Mouse (Mus musculus): ENCODE results near the gene Ogfod2. TPM values are rescaled to one million over a fixed set of nuclear protein-coding genes. Genes with fewer than 3 reads are reported as not detected.

Gene Ogfod2
- total RNA-seq (2021), result 44.7 and 55.0 TPM in 2 replicates
- long read RNA-seq, transcript Ogfod2-201 (7 exons, 1,596 nt), result major isoform, 49 of 103 reads
- long read RNA-seq, transcript Ogfod2-202 (7 exons, 1,474 nt), result minor isoform, 18 of 103 reads
- long read RNA-seq, partial matches to known transcripts, result 14 of 103 reads
- long read RNA-seq, other reads (novel, unspliced or antisense), result 12 of 103 reads

GRCm38 (mm10) chr5:124111742-124112497, at the start of gene Ogfod2:
Ogfod2 (plus strand) TSS chr5:124112297.
- DNase-seq, result peak; percentile 93

GRCm38 (mm10) chr5:124069657-124070056, 42.4 kb upstream of the Ogfod2 start:
- DNase-seq, result no peak

GRCm38 (mm10) chr5:124073682-124074081, 38.4 kb upstream of the Ogfod2 start:
- no peak for DNase-seq

GRCm38 (mm10) chr5:124074845-124075307, 37.2 kb upstream of the Ogfod2 start:
- DNase-seq, result no peak

GRCm38 (mm10) chr5:124075716-124076115, 36.4 kb upstream of the Ogfod2 start:
- no peak for DNase-seq

GRCm38 (mm10) chr5:124076559-124076958, 35.5 kb upstream of the Ogfod2 start:
- no peak for DNase-seq

GRCm38 (mm10) chr5:124077241-124077640, 34.9 kb upstream of the Ogfod2 start:
- no peak for DNase-seq

- no peak for DNase-seq
These were observed 34.1 kb upstream of the Ogfod2 start for GRCm38 (mm10) chr5:124077856-124078460.

- DNase-seq, result no peak
These were observed 33.2 kb upstream of the Ogfod2 start for GRCm38 (mm10) chr5:124078794-124079416.

- no peak for DNase-seq
These were observed 32.2 kb upstream of the Ogfod2 start for GRCm38 (mm10) chr5:124079880-124080279.

- no peak for DNase-seq
These were observed 29.6 kb upstream of the Ogfod2 start for GRCm38 (mm10) chr5:124082447-124082846.

- DNase-seq, result no peak
These were observed 29.0 kb upstream of the Ogfod2 start for GRCm38 (mm10) chr5:124082941-124083688.

- no peak for DNase-seq
These were observed 28.1 kb upstream of the Ogfod2 start for GRCm38 (mm10) chr5:124083850-124084587.

- DNase-seq, result peak; percentile 87
These were observed 27.4 kb upstream of the Ogfod2 start for GRCm38 (mm10) chr5:124084588-124085173.

- no peak for DNase-seq
These were observed 26.6 kb upstream of the Ogfod2 start for GRCm38 (mm10) chr5:124085513-124085912.

GRCm38 (mm10) chr5:124086876-124087275, 25.2 kb upstream of the Ogfod2 start:
- no peak for DNase-seq

GRCm38 (mm10) chr5:124089868-124090267, 22.2 kb upstream of the Ogfod2 start:
- no peak for DNase-seq

GRCm38 (mm10) chr5:124091951-124092406, 20.1 kb upstream of the Ogfod2 start:
- no peak for DNase-seq

- peak; percentile 71 for DNase-seq
These were observed 18.8 kb upstream of the Ogfod2 start for GRCm38 (mm10) chr5:124093120-124093794.
